Mouse (Mus musculus): Measurements from ENCODE around the gene Ttc9. TPM values are rescaled to one million over a fixed set of nuclear protein-coding genes. Genes with fewer than 3 reads are reported as not detected.

Gene Ttc9
- total and polyA plus RNA-seq, 3 experiments, result 0.07 TPM; not detected in 2

DNA sequence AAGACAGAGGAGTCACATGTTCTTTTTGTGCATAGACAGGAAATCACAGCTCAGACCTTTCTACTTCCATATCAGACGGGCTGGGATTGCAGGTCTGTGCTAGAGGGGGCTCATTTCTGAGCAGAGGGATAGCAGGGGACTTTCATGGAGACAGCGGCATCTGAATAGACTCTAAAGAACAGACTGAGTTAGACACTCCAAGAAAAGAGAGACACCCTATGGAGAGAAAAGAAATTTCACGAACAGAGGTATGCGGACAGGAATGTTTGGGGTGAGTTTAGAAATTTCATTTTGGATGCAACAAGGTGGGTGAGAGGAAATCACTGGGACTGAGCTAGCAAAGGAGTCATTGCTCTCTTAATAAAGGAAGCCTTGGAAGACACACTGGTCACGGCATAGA is 56.8 kb downstream of the Ttc9 start:
- in situ Hi-C loops (cut with MboI; ENCODE audit: low pct_ligation_motif_present, low pct_unique_long_range_greater_than_20kb, low sequenced_read_pairs) (no loop called here), dilution Hi-C loops (cut with MboI; ENCODE audit: extremely low pct_ligation_motif_present, extremely low pct_unique_long_range_greater_than_20kb, low sequenced_read_pairs) (no loop called here)
- no peaks in the 10 kb centered on the region for H3K79me2 ChIP-seq (replicated peaks; ENCODE audit: control insufficient read depth, extremely low read depth, insufficient read depth, poor library complexity, severe bottlenecking)

DNA sequence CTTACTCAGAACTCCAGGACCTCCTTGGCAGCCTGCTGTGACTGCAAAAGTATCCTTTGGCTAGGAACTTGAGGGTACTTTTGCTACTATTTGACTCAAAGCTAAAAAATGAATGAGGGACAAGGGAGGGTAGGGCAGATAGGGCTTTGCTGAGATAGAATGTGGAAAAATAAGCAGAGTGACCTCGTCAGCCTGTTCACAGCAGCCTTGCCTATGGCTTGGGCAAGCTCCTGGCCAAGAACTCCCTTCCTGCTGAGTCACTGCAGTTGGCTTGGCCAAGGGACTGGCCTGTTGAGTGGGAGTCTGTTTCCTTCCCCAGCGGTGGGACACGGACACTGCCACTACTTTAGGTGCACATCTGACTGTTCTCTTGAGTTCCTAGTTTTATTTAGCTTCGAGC is 57.5 kb downstream of the Ttc9 start:
- Histone ChIP-seq H3K36me3 (replicated peaks in 1 of 2; ENCODE audit: control insufficient read depth in 1 of 2, insufficient read depth in 1 of 2, low read length in 1 of 2) (no peaks in the 10 kb centered on the region), H3K4me3 (replicated peaks in 1 of 3; ENCODE audit: low read depth in 2 of 3, low read length in 2 of 3, poor library complexity in 1 of 3) (no peak overlapping the region), H3K4me1 (ENCODE audit: control insufficient read depth in 1 of 2, insufficient read depth in 2 of 2) (peaks cover 4 to 38% of the 10 kb centered on the region in 2 experiments; a peak in 3 of 4 replicates), H3K9ac (ENCODE audit: insufficient read depth, low read depth) (no peak overlapping the region), H3K9me3 (replicated peaks; ENCODE audit: low read length) (no peaks in the 10 kb centered on the region), H3K79me2 (replicated peaks; ENCODE audit: control insufficient read depth, extremely low read depth, insufficient read depth, poor library complexity, severe bottlenecking) (no peaks in the 10 kb centered on the region), H3K27me3 (replicated peaks) (no peaks in the 10 kb centered on the region), H3K27ac (ENCODE audit: insufficient read depth, low read depth) (no peak overlapping the region), H3K4me2 (ENCODE audit: insufficient read depth, low read depth, poor library complexity, severe bottlenecking) (no peak overlapping the region)
- in situ Hi-C loops (cut with MboI; ENCODE audit: low pct_ligation_motif_present, low pct_unique_long_range_greater_than_20kb, low sequenced_read_pairs) (no loop called here), dilution Hi-C loops (cut with MboI; ENCODE audit: extremely low pct_ligation_motif_present, extremely low pct_unique_long_range_greater_than_20kb, low sequenced_read_pairs) (no loop called here)
- no peak for DNase-seq (ENCODE audit: extremely low read depth)
- TF ChIP-seq PAX5 (IDR thresholded peaks at IDR 0.05; ENCODE audit: low read length), result no peak

More for the DNA sequence above, 56.8 kb downstream of the Ttc9 start:
- no peak for DNase-seq (ENCODE audit: extremely low read depth)
- Histone ChIP-seq H3K36me3 (replicated peaks in 1 of 2; ENCODE audit: control insufficient read depth in 1 of 2, insufficient read depth in 1 of 2, low read length in 1 of 2) (no peaks in the 10 kb centered on the region), H3K9ac (ENCODE audit: insufficient read depth, low read depth) (no peak overlapping the region), H3K4me1 (ENCODE audit: control insufficient read depth in 1 of 2, insufficient read depth in 2 of 2) (peaks cover 4 to 45% of the 10 kb centered on the region in 2 experiments; a peak in 3 of 4 replicates), H3K4me3 (replicated peaks in 1 of 3; ENCODE audit: low read depth in 2 of 3, low read length in 2 of 3, poor library complexity in 1 of 3) (no peak overlapping the region), H3K27ac (ENCODE audit: insufficient read depth, low read depth) (no peak overlapping the region), H3K4me2 (ENCODE audit: insufficient read depth, low read depth, poor library complexity, severe bottlenecking) (no peak overlapping the region), H3K9me3 (replicated peaks; ENCODE audit: low read length) (no peaks in the 10 kb centered on the region), H3K27me3 (replicated peaks) (no peaks in the 10 kb centered on the region)
- TF ChIP-seq GABPA (IDR thresholded peaks at IDR 0.05; ENCODE audit: insufficient replicate concordance, low read depth, low read length) (no peak), PAX5 (IDR thresholded peaks at IDR 0.05; ENCODE audit: low read length) (no peak), IRF4 (IDR thresholded peaks at IDR 0.05; ENCODE audit: low read depth, low read length) (no peak), USF1 (IDR thresholded peaks at IDR 0.05; ENCODE audit: low read depth, low read length) (no peak), JUND (conservative IDR thresholded peaks at IDR 0.05; ENCODE audit: low read depth, low read length) (no peak), SMC3 (IDR thresholded peaks at IDR 0.05; ENCODE audit: low read depth, low read length) (no peak), CTCF (conservative IDR thresholded peaks at IDR 0.05 in 1 of 2, IDR thresholded peaks at IDR 0.05 in 1 of 2; ENCODE audit: low read depth in 2 of 2, low read length in 2 of 2) (no peak), MAZ (IDR thresholded peaks at IDR 0.05; ENCODE audit: low read depth, low read length) (no peak), BHLHE40 (IDR thresholded peaks at IDR 0.05; ENCODE audit: low read depth, low read length) (no peak), NRF1 (IDR thresholded peaks at IDR 0.05; ENCODE audit: low read depth, low read length) (no peak), POLR2A (IDR thresholded peaks at IDR 0.05; ENCODE audit: low read depth, low read length) (no peak), ETS1 (conservative IDR thresholded peaks at IDR 0.05; ENCODE audit: low read depth, low read length) (no peak), ZC3H11A (IDR thresholded peaks at IDR 0.05; ENCODE audit: low read depth, low read length) (no peak), JUN (IDR thresholded peaks at IDR 0.05; ENCODE audit: insufficient read depth, low read depth, low read length) (no peak), KAT2A (IDR thresholded peaks at IDR 0.05; ENCODE audit: insufficient replicate concordance, low read length) (no peak), EP300 (IDR thresholded peaks at IDR 0.05; ENCODE audit: low read length) (no peak), MAX (IDR thresholded peaks at IDR 0.05; ENCODE audit: low read length) (no peak)

Data from CH12.LX (cell line).